Mouse (Mus musculus) subcutaneous adipose tissue, adult 2 months (tissue): ENCODE data around the gene Errfi1. TPM values are rescaled to one million over a fixed set of nuclear protein-coding genes. Genes with fewer than 3 reads are reported as not detected.

Experiments used
- polyA plus RNA-seq: library from polyadenylated mRNA; depleted of rRNA; stranded (reverse); fragments of >200 nt; gene quantifications from 2 replicates; pipeline ENCODE4 v1.2.3, GENCODE M21; 2012; ENCODE audit warnings: low replicate concordance; rRNA removed

Errfi1 gene
- polyA plus RNA-seq = 31.4 and 34.2 TPM in 2 replicates

DNA sequence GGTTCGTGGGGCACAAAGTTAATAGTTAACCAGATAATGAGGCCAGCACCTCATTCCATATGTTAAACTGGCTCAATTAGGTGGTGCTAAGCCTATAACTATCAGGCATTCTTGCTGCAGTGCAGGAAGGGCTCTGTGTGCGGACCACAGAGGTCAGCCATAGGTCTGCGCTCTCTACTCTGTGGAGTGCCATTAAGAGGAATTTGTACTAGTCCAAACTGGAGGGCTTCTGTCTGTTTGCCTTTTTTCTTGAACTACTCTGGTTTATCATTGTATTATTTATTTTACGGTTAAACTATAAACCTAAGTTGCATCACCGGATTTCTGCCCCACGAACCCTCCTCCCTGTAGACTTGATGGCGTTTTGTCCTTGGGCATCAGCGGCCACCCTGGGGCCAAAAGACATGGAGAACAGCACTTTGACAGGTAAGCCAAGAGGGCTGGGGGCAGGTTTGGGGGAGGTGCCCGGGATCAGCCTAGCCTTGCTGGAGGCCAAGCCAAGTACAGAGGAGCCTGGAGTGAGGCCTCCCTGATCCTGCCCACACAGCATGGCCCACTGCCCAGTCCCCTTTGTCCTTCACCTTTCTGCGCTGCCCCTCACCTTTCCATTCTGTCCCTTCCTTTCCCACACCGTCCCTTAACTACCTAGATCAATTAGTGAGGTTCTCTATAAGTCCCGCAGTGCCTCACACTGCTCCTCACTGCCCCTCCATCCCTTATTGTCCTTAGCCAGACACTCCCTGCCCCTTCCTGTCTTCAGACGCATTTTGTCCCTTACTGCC, at the start of gene Errfi1:
Errfi1 (plus strand) TSS at position 240 of the 782 bp plus-strand sequence.

DNA sequence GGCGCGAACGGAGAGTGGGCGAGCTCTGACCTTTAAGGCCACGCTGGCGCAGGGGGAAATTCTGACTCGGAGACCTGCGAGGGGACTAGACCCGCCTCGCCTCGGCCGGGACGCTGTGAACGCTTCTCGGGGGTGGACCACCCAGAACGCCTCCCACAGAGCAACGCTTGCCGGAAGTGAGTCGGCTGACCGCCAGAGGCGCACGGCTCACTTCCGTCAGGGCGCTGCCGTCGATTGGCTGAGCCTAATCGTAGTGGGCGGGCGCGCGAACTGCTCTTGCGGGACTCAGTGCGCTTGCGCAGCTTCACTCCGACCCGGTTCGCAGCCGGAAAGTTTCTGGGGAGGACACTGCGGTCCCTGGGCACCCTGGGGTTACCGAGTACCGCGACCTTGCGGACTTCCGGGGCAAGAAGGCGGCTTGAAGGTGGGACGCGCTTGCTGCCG, 60.6 kb downstream of the Errfi1 start, which contains the start of the genes Park7 and Tnfrsf9:
Park7 (minus strand) TSS at position 148 of the 444 bp plus-strand sequence.
Tnfrsf9 (plus strand) TSS at position 273 of the 444 bp plus-strand sequence.

Other genes starting within 250 kb of the Errfi1 start
- not detected in 2 replicates for gene Slc45a1, start 201.7 kb upstream of the Errfi1 start, polyA plus RNA-seq
- gene Park7, start 60.5 kb downstream of the Errfi1 start, polyA plus RNA-seq = 163 and 222 TPM in 2 replicates
- 1.6 and 1.7 TPM in 2 replicates for gene Tnfrsf9, start 60.6 kb downstream of the Errfi1 start, polyA plus RNA-seq
- not detected in 2 replicates for gene Uts2, start 143.2 kb downstream of the Errfi1 start, polyA plus RNA-seq
- gene Per3, start 190.7 kb downstream of the Errfi1 start, polyA plus RNA-seq = 18.5 and 26.5 TPM in 2 replicates
- gene Vamp3, start 204.0 kb downstream of the Errfi1 start, polyA plus RNA-seq = 55.3 and 79.7 TPM in 2 replicates
- not detected in 2 replicates for gene Gm13090, start 235.7 kb downstream of the Errfi1 start, polyA plus RNA-seq